Mouse (Mus musculus) hindbrain, embryonic 14.5 days (tissue): ENCODE measurements around the gene Gtpbp3. TPM values are rescaled to one million over a fixed set of nuclear protein-coding genes. Genes with fewer than 3 reads are reported as not detected.

ENCODE experiments used
- ATAC-seq: fragments of 200-750 bp; cut with Nextera tagmentation; 2 replicates; pipeline ENCODE4 v1.8.0; 2017; ENCODE audit warnings: moderate number of reproducible peaks, mild to moderate bottlenecking, moderate TSS enrichment, moderate library complexity; ENCODE audit not compliant: low FRiP score
- DNase-seq: peaks from one replicate; pipeline ENCODE4 v3.0.0-alpha.2; 2015; ENCODE audit warnings: low spot score
- H3K27ac ChIP-seq: fragments of 300-500 bp; sonication (generic); 2 replicates; pipeline ENCODE4 v1.5.1; 2014; ENCODE audit warnings: mild to moderate bottlenecking, moderate library complexity
- H3K27me3 ChIP-seq: fragments of 300-500 bp; sonication (generic); 2 replicates; pipeline ENCODE4 v1.6.1; 2014; ENCODE audit warnings: mild to moderate bottlenecking, low read length, mixed read lengths; ENCODE audit not compliant: control insufficient read depth, insufficient read depth
- H3K36me3 ChIP-seq: fragments of 300-500 bp; sonication (generic); replicated peaks from 2 replicates; pipeline ENCODE4 v1.6.1; 2014; ENCODE audit not compliant: control insufficient read depth, insufficient read depth
- H3K4me1 ChIP-seq: fragments of 300-500 bp; sonication (generic); replicated peaks from 2 replicates; pipeline ENCODE4 v1.6.1; 2014; ENCODE audit warnings: antibody characterized with exemption, low read length, mixed read lengths; ENCODE audit not compliant: control insufficient read depth, insufficient read depth
- H3K4me2 ChIP-seq: fragments of 300-500 bp; sonication (generic); replicated peaks from 2 replicates; pipeline ENCODE4 v1.6.1; 2014; ENCODE audit warnings: mild to moderate bottlenecking, moderate library complexity
- H3K4me3 ChIP-seq: fragments of 300-500 bp; sonication (generic); replicated peaks from 2 replicates; pipeline ENCODE4 v1.5.1; 2014; ENCODE audit warnings: mild to moderate bottlenecking, low read length
- H3K9ac ChIP-seq: fragments of 300-500 bp; sonication (generic); 2 replicates; pipeline ENCODE4 v1.6.1; 2014
- H3K9me3 ChIP-seq: fragments of 300-500 bp; sonication (generic); 2 replicates; pipeline ENCODE4 v1.6.1; 2016; ENCODE audit warnings: low read length; ENCODE audit not compliant: control insufficient read depth
- WGBS: fragments of 180-500 bp; shearing (Covaris S2); extraction: QIAGEN DNeasy Blood & Tissue Kit; methylation state at CpG from one replicate; pipeline ENCODE4 v1.1.7; 2014; 5-methylcytosine and 5-hydroxymethylcytosine counted together
- polyA plus RNA-seq: library from polyadenylated mRNA; unstranded; fragments of >200 nt; fragmentation: Nextera tagmentation; extraction: Ambion mirVana; gene quantifications from 2 replicates; pipeline ENCODE4 v1.2.1, GENCODE M21; 2014

The Gtpbp3 gene
- polyA plus RNA-seq: 4.7 and 7.3 TPM in 2 replicates

- Histone ChIP-seq H3K27me3 (no peaks in the 10 kb centered on the region), H3K4me2 (peak within 1 kb of the TSS; percentile 90), H3K9ac (peak within 1 kb of the TSS; percentile 63), H3K27ac (peak within 1 kb of the TSS; percentile 66), H3K4me1 (peaks cover 26% of the 10 kb centered on the region), H3K4me3 (peak within 1 kb of the TSS; percentile 62), H3K9me3 (no peaks in the 10 kb centered on the region), H3K36me3 (peaks cover 32% of the 10 kb centered on the region)
- 0% methylated on average over 33 of the region's 33 CpGs for WGBS
- peak; percentile 66 for DNase-seq
- peak; percentile 25; the same call in 1 of the 2 replicates for ATAC-seq
Observed at GRCm38 (mm10) chr8:71487691-71488445, at the start of gene Gtpbp3. Gene Gtpbp3 (plus strand): TSS chr8:71488103.

- Histone ChIP-seq H3K27ac (no peak overlapping the region), H3K4me1 (no peaks in the 10 kb centered on the region), H3K4me3 (no peak overlapping the region), H3K36me3 (no peaks in the 10 kb centered on the region), H3K9me3 (no peaks in the 10 kb centered on the region), H3K27me3 (peaks cover 6% of the 10 kb centered on the region; the same call in 1 of the 2 replicates), H3K4me2 (no peak overlapping the region), H3K9ac (no peak overlapping the region)
- DNase-seq: peak; percentile 90
- 2% methylated on average over 7 of the region's 7 CpGs for WGBS
- no peak for ATAC-seq
Observed at GRCm38 (mm10) chr8:71441404-71441803, 46.5 kb upstream of the Gtpbp3 start.

- no peaks in the 10 kb centered on the region for H3K9me3 ChIP-seq
- H3K4me1 ChIP-seq: no peaks in the 10 kb centered on the region
- no peak overlapping the region for H3K4me2 ChIP-seq
- no peak overlapping the region for H3K27ac ChIP-seq
- no peak for ATAC-seq
- H3K9ac ChIP-seq: no peak overlapping the region
- DNase-seq: no peak
- H3K4me3 ChIP-seq: no peak overlapping the region
- peaks cover 6% of the 10 kb centered on the region; the same call in 1 of the 2 replicates for H3K27me3 ChIP-seq
- no peaks in the 10 kb centered on the region for H3K36me3 ChIP-seq
- WGBS: 91% methylated on average over 7 of the region's 7 CpGs
Observed at GRCm38 (mm10) chr8:71445096-71445495, 42.8 kb upstream of the Gtpbp3 start.

GRCm38 (mm10) chr8:71451337-71451736 is 36.6 kb upstream of the Gtpbp3 start:
- no peaks in the 10 kb centered on the region for H3K27me3 ChIP-seq
- no peaks in the 10 kb centered on the region for H3K9me3 ChIP-seq
- no peak for ATAC-seq
- H3K4me1 ChIP-seq: no peaks in the 10 kb centered on the region
- no peak overlapping the region for H3K9ac ChIP-seq
- no peak overlapping the region for H3K4me2 ChIP-seq
- peaks cover 3% of the 10 kb centered on the region; the same call in 1 of the 2 replicates for H3K36me3 ChIP-seq
- WGBS: 68% methylated on average over 4 of the region's 4 CpGs
- H3K4me3 ChIP-seq: no peak overlapping the region
- DNase-seq: no peak
- H3K27ac ChIP-seq: no peak overlapping the region

- no peak overlapping the region for H3K9ac ChIP-seq
- no peak for ATAC-seq
- 54% methylated on average over 11 of the region's 11 CpGs for WGBS
Observed at GRCm38 (mm10) chr8:71451777-71452176, 36.1 kb upstream of the Gtpbp3 start.

GRCm38 (mm10) chr8:71452669-71453068 is 35.2 kb upstream of the Gtpbp3 start:
- ATAC-seq (no peak), DNase-seq (no peak)
- H3K9me3 ChIP-seq: no peaks in the 10 kb centered on the region
- no peak overlapping the region for H3K4me2 ChIP-seq
- H3K27me3 ChIP-seq: no peaks in the 10 kb centered on the region
- no peak overlapping the region for H3K4me3 ChIP-seq
- H3K9ac ChIP-seq: no peak overlapping the region
- 74% methylated on average over 2 of the region's 2 CpGs for WGBS
- H3K4me1 ChIP-seq: no peaks in the 10 kb centered on the region
- no peak overlapping the region for H3K27ac ChIP-seq
- peaks cover 15% of the 10 kb centered on the region for H3K36me3 ChIP-seq

More at GRCm38 (mm10) chr8:71451777-71452176, 36.1 kb upstream of the Gtpbp3 start:
- Histone ChIP-seq H3K4me1 (no peaks in the 10 kb centered on the region), H3K27ac (no peak overlapping the region), H3K27me3 (no peaks in the 10 kb centered on the region), H3K36me3 (peaks cover 7% of the 10 kb centered on the region), H3K4me3 (no peak overlapping the region), H3K9me3 (no peaks in the 10 kb centered on the region), H3K4me2 (no peak overlapping the region)
- no peak for DNase-seq

DNA sequence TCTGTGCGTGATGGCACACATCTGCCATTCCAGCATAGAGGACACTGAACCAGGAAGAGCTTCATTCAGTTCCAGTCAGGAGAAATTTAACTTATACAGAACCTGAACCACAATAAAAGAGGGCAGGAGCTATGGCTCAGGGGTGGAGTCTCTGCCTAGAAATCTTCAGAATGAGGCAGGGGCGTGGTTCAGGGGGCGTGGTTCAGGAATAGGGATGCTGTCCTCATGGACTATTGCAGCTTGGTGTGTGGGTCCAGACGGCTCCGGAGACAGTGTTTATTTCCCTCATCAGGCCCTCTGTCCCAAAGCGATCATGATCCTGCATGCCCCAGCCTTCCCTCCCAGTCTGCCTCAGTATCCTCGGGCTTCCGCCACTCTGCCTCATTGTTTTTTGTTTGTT is 33.2 kb upstream of the Gtpbp3 start:
- 83% methylated on average over 8 of the region's 8 CpGs for WGBS
- Histone ChIP-seq H3K36me3 (peaks cover 35% of the 10 kb centered on the region), H3K4me2 (no peak overlapping the region), H3K9ac (no peak overlapping the region), H3K4me3 (no peak overlapping the region), H3K4me1 (0 out of 2 replicates have a peak, but pooled peaks cover 6% of the 10 kb centered on the region), H3K27ac (no peak overlapping the region), H3K27me3 (no peaks in the 10 kb centered on the region), H3K9me3 (no peaks in the 10 kb centered on the region)
- DNase-seq: no peak
- no peak for ATAC-seq

- Histone ChIP-seq H3K27ac (no peak overlapping the region), H3K4me1 (peaks cover 8% of the 10 kb centered on the region; the same call in 1 of the 2 replicates), H3K27me3 (no peaks in the 10 kb centered on the region), H3K4me2 (no peak overlapping the region), H3K9me3 (no peaks in the 10 kb centered on the region), H3K4me3 (no peak overlapping the region), H3K9ac (no peak overlapping the region), H3K36me3 (peaks cover 51% of the 10 kb centered on the region)
- DNase-seq (no peak), ATAC-seq (no peak)
- 44% methylated on average over 22 of the region's 22 CpGs for WGBS
Observed at GRCm38 (mm10) chr8:71456906-71457305, 31.0 kb upstream of the Gtpbp3 start.

DNA sequence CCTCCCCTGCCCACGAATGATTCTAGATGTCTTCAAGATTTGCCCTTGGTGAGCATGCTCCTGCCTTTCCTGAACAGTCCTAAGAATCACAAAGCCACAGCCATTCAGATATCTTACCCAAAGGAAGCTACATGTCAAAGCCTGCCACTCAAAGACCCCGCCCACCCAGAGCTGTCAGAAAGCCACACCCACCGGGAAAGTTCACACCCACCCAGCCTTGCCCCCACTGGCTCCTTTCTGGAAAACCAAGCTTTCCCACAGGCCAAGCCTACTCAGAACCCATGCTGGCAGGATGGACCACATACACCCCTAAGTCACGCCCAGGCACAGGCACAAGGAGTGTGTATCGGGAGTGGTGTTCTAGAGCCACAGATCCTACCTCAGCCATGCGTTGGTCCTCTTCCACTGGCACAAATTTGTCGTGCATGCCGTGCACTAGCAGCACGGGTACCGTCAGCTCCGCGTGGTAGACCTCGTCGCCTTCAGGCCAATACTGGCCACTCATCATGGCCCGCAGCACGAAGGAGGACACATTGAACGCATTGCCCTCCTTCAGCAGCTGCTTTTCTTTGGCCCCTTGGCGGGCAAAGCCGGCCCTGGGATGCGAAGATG is 30.1 kb upstream of the Gtpbp3 start:
- Histone ChIP-seq H3K4me3 (no peak overlapping the region), H3K27me3 (no peaks in the 10 kb centered on the region), H3K9me3 (no peaks in the 10 kb centered on the region), H3K36me3 (peaks cover 51% of the 10 kb centered on the region), H3K4me1 (peaks cover 16% of the 10 kb centered on the region), H3K4me2 (no peak overlapping the region), H3K9ac (no peak overlapping the region), H3K27ac (no peak overlapping the region)
- DNase-seq: no peak
- 87% methylated on average over 20 of the region's 20 CpGs for WGBS
- no peak for ATAC-seq
